Mouse (Mus musculus) right cerebral cortex, postnatal 36 days (tissue): ENCODE results near the gene Paqr6.

Source experiments
- DNase-seq, 2 experiments: peaks; one replicate each; pipeline ENCODE4 v3.0.0; 2022; ENCODE audit warnings: low spot score in 2 of 2, mixed read lengths in 1 of 2

The Paqr6 gene

GRCm38 (mm10) chr3:88409741-88410644 lies 45.6 kb downstream of the Paqr6 start, which contains the start of gene Pmf1:
Pmf1 (minus strand) TSS chr3:88410331.
- DNase-seq = peak; percentile 85 to 86

GRCm38 (mm10) chr3:88410645-88411031 lies 46.3 kb downstream of the Paqr6 start:
- DNase-seq = no peak

GRCm38 (mm10) chr3:88411681-88412080 lies 47.3 kb downstream of the Paqr6 start:
- no peak for DNase-seq

- no peak for DNase-seq
Observed at GRCm38 (mm10) chr3:88412636-88413035, 48.3 kb downstream of the Paqr6 start.

GRCm38 (mm10) chr3:88415668-88416067 lies 51.3 kb downstream of the Paqr6 start:
- DNase-seq = no peak

GRCm38 (mm10) chr3:88418016-88418415 lies 53.6 kb downstream of the Paqr6 start:
- no peak for DNase-seq
